In genomic region chr3:27983935-27984577, GRCm38 (mm10) we compare ENCODE assay signal across 7 mouse cellular contexts. TPM values are rescaled to one million over a fixed set of nuclear protein-coding genes. Genes with fewer than 3 reads are reported as not detected.
DNase-seq lines count a peak whose midpoint lies in the region.

No protein-coding gene starts in this region.

- peaks cover 3% of the 10 kb centered on the region for H3K27me3 ChIP-seq in megakaryocyte, embryonic 14.5 days (replicated peaks)

- H3K4me1 ChIP-seq in megakaryocyte, embryonic 14.5 days, result peaks cover 9% of the 10 kb centered on the region; the same call in 1 of the 2 replicates

- intact Hi-C loops in left cerebral cortex, postnatal 10 days (cut with DNase I), result loop anchor here (2.0 kb wide), 1 partner anchor 123 kb away; no protein-coding TSS in a partner anchor

- peak overlapping the region; percentile 89 for H3K4me3 ChIP-seq in megakaryocyte, embryonic 14.5 days (replicated peaks)

- H3K9me3 ChIP-seq in megakaryocyte, embryonic 14.5 days, result no peaks in the 10 kb centered on the region

- DNase-seq in adrenal gland, adult (ENCODE audit: inconsistent age in 2 of 2, low spot score in 1 of 2), result peak; percentile 75 to 89
- DNase-seq in embryo, embryonic 10 days (ENCODE audit: low spot score), result peak; percentile 91
- DNase-seq in gastrocnemius, postnatal 25 days, result peak; percentile 83
- peak; percentile 33 for DNase-seq in hindlimb bud, embryonic 11.5 days (ENCODE audit: extremely low spot score, low read depth, low spot score)
- DNase-seq in left cerebral cortex, postnatal 10 days (ENCODE audit: extremely low spot score in 1 of 2, low spot score in 2 of 2), result peak; percentile 68 to 76
- DNase-seq in right cerebral cortex, postnatal 10 days (ENCODE audit: low spot score in 2 of 2), result peak; percentile 76 to 81

- H3K36me3 ChIP-seq in megakaryocyte, embryonic 14.5 days (replicated peaks; ENCODE audit: low read length), result no peaks in the 10 kb centered on the region

RNA-seq across cellular contexts. Expression of gene Pld1, which starts 45.6 kb away (rescaled TPM):
- total RNA-seq in gastrocnemius, postnatal 25 days (2021), result 1 to 10 TPM; 4.4 to 5.4 TPM
- 10 to 100 TPM in 1 of 2 experiments, 1 to 10 TPM in 1; 7.1 to 10.8 TPM for total RNA-seq in left cerebral cortex, postnatal 10 days (2021)
- polyA plus RNA-seq in megakaryocyte, embryonic 14.5 days (2012; ENCODE audit: insufficient read depth, low replicate concordance), result 0.20 TPM in 1 of 2 replicates, not detected in the other

Comparison
In these comparisons a context has a peak if more than half of its experiments do, and no peak if none do; other contexts are left out.
1. Peak in every context shown above with its lines: DNase-seq and H3K4me3 ChIP-seq.
2. DNase-seq: peak in every context shown above with its lines; median percentile 91 in embryo, embryonic 10 days; 83 in gastrocnemius, postnatal 25 days; 82 in adrenal gland, adult; 78 in right cerebral cortex, postnatal 10 days; 72 in left cerebral cortex, postnatal 10 days; 33 in hindlimb bud, embryonic 11.5 days.